Mouse (Mus musculus) forebrain, embryonic 10.5 days (tissue): Measurements from ENCODE around the gene Cchcr1. TPM values are rescaled to one million over a fixed set of nuclear protein-coding genes. Genes with fewer than 3 reads are reported as not detected.

ENCODE experiments used
- DNase-seq: peaks from one replicate; pipeline ENCODE4 v3.0.0-alpha.2; 2017; ENCODE audit warnings: low spot score; ENCODE audit errors: extremely low spot score
- H3K27ac ChIP-seq: fragments of 300-500 bp; sonication (generic); 2 replicates; pipeline ENCODE4 v1.5.1; 2016; ENCODE audit warnings: mild to moderate bottlenecking
- H3K27me3 ChIP-seq: fragments of 300-500 bp; sonication (generic); 2 replicates; pipeline ENCODE4 v1.6.1; 2016; ENCODE audit warnings: mild to moderate bottlenecking; ENCODE audit not compliant: poor library complexity, severe bottlenecking
- H3K36me3 ChIP-seq: fragments of 300-500 bp; sonication (generic); replicated peaks from 2 replicates; pipeline ENCODE4 v1.6.1; 2016; ENCODE audit warnings: mild to moderate bottlenecking, moderate library complexity
- H3K4me1 ChIP-seq: fragments of 300-500 bp; sonication (generic); 2 replicates; pipeline ENCODE4 v1.6.1; 2016
- H3K4me3 ChIP-seq: fragments of 300-500 bp; sonication (generic); 2 replicates; pipeline ENCODE4 v1.5.1; 2016; ENCODE audit warnings: mild to moderate bottlenecking, moderate library complexity
- H3K9me3 ChIP-seq: fragments of 300-500 bp; sonication (generic); 2 replicates; pipeline ENCODE4 v1.6.1; 2016; ENCODE audit warnings: mild to moderate bottlenecking, moderate library complexity
- WGBS: fragments of 180-500 bp; shearing (Covaris S2); methylation state at CpG from one replicate; pipeline ENCODE4 v1.1.7; 2016; 5-methylcytosine and 5-hydroxymethylcytosine counted together
- polyA plus RNA-seq: library from polyadenylated mRNA; unstranded; fragments of >200 nt; fragmentation: Nextera tagmentation; extraction: Ambion mirVana; gene quantifications from 2 replicates; pipeline ENCODE4 v1.2.1, GENCODE M21; 2016

The Cchcr1 gene
- polyA plus RNA-seq, 1 experiment from 2014 or later, result 21.6 TPM

DNA sequence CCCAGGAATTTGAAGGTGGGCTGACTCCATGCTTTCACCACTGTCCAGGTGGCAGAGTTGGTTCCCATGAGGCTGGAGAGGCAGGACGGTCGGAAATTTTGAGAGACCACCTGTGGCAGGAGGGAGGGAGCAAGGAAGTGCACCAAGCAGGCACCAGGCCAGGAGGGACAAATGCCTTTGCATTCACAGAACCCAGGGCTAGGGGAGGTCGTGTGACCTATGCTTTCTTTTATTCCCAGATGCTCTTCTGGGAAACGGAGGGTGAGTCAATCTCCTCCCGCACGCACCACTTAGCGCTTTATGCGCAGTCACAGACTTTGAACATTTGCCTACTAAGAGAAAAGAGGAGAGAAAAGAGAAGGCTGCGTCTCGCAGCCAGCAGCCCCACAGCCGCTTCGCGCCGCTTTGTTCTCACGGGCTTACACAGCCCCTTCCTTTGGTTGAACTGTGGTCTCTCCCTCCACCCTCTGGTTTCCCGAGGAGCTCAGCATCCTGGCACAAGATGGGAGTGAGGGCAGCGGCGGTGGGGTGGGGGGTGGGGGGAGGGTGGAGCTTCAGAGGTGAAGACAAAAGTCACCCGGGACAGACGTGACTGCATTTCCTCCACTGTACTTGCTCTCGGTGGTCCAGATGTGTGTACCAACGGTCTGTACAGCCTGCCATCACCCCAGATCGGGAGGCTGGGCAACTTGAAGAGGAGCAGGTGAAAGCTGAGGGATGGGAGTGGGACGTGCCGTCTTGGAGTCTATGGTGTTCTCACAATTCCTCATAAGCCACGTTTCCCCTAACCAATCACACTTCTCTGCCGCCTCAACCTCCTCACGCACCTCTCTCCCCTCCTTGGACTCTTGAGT, 52.4 kb downstream of the Cchcr1 start:
- Histone ChIP-seq H3K9me3 (no peaks in the 10 kb centered on the region), H3K27ac (peak overlapping the region; percentile 82), H3K4me3 (peak overlapping the region; percentile 41), H3K36me3 (no peaks in the 10 kb centered on the region), H3K4me1 (peaks cover 19% of the 10 kb centered on the region), H3K27me3 (peaks cover 53% of the 10 kb centered on the region)
- DNase-seq, result peak; percentile 51
- 4% methylated on average over 28 of the region's 28 CpGs for WGBS

DNA sequence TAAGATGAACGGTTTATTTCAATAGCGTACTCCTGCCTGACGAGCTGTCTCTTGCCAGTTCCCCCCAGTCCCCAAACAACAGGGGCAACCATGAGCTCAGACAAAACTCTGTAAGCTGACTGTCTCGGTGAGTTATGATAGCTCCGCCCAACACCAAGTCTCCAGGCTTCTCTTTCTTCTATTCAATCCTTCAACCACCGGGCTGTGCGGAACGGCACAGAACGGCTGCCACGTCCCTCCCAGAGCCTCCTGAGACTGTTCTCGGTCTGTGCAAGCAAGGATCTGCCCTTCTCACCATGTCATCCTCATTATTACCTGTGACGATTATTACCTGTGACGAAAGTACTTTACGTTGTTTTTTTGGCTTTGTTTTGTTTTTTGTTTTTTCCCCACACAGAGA, 53.9 kb downstream of the Cchcr1 start:
- H3K27ac ChIP-seq, result no peak overlapping the region
- DNase-seq, result no peak
- H3K36me3 ChIP-seq, result no peaks in the 10 kb centered on the region
- no peaks in the 10 kb centered on the region for H3K9me3 ChIP-seq
- 81% methylated on average over 14 of the region's 14 CpGs for WGBS
- H3K4me3 ChIP-seq, result no peak overlapping the region
- H3K4me1 ChIP-seq, result peaks cover 19% of the 10 kb centered on the region
- peaks cover 53% of the 10 kb centered on the region for H3K27me3 ChIP-seq

DNA sequence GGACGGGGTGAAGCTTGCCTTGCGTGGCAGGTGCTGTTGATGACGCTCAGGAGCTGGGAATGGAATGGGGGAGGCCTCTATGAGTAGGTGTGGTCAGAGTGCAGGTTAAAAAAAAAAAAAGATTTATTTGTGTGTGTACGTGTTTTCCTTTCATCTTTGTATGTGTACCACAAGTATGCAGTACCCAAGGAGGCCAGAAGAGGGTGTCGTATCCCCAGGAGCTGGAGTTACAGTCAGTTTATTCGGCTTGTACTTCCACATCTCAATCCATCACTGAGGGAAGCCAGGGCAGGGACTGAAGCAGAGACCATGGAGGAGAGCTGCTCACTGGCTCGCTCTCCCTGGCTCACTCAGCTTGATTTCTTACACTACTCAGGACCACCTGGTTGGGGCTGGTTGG, 54.6 kb downstream of the Cchcr1 start:
- Histone ChIP-seq H3K27ac (no peak overlapping the region), H3K27me3 (peaks cover 55% of the 10 kb centered on the region), H3K9me3 (no peaks in the 10 kb centered on the region), H3K36me3 (no peaks in the 10 kb centered on the region), H3K4me3 (no peak overlapping the region), H3K4me1 (peaks cover 19% of the 10 kb centered on the region)
- 92% methylated on average over 7 of the region's 7 CpGs for WGBS
- DNase-seq, result no peak

DNA sequence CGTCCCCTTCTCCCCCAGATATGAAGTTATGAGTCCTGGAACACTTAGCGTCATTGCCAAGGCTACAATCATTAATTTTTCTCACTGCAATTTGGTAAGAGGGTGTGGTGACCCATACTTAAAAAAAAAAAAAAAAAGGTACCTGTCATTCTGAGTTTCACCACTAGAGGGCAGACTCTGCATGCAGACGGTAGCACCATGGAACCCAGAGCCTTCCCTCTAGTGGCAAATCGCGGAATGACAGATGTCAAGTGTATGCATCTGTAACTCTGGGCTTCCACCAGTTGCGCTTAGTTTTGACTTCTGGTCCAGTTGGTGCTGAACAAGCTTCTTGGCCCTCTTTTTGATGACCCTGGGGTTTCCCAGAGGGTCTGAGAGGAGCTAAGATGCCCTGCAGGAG, 61.3 kb downstream of the Cchcr1 start:
- Histone ChIP-seq H3K4me3 (no peak overlapping the region), H3K4me1 (no peaks in the 10 kb centered on the region), H3K9me3 (no peaks in the 10 kb centered on the region; the same call in 1 of the 2 replicates), H3K36me3 (no peaks in the 10 kb centered on the region), H3K27me3 (peaks cover 14% of the 10 kb centered on the region), H3K27ac (no peak overlapping the region)
- DNase-seq, result peak; percentile 80
- 23% methylated on average over 6 of the region's 6 CpGs for WGBS

Other genes starting within 250 kb of the Cchcr1 start
- not detected in 2 replicates for gene H2-Q1, start 196.7 kb upstream of the Cchcr1 start, polyA plus RNA-seq
- gene H2-Q2, start 174.9 kb upstream of the Cchcr1 start, polyA plus RNA-seq, result 0.26 and 0.35 TPM in 2 replicates
- gene H2-Q4, start 137.5 kb upstream of the Cchcr1 start, polyA plus RNA-seq, result 3.0 and 3.1 TPM in 2 replicates
- gene H2-Q6, start 92.2 kb upstream of the Cchcr1 start, polyA plus RNA-seq, result 2.1 and 2.5 TPM in 2 replicates
- 18.5 and 19.8 TPM in 2 replicates for gene H2-Q7, start 77.9 kb upstream of the Cchcr1 start, polyA plus RNA-seq
- 0.36 and 0.37 TPM in 2 replicates for gene H2-Q10, start 47.0 kb upstream of the Cchcr1 start, polyA plus RNA-seq
- 0.12 TPM in 1 of 2 replicates, not detected in the other for gene Pou5f1, start 11.1 kb upstream of the Cchcr1 start, polyA plus RNA-seq
- gene Tcf19, start 276 bp upstream of the Cchcr1 start, polyA plus RNA-seq, result 52.2 and 57.1 TPM in 2 replicates
- gene Psors1c2, start 16.1 kb downstream of the Cchcr1 start, polyA plus RNA-seq, result 2.2 and 2.6 TPM in 2 replicates
- gene Cdsn, start 35.0 kb downstream of the Cchcr1 start, polyA plus RNA-seq, result not detected in 2 replicates
- not detected in 2 replicates for gene 2300002M23Rik, start 50.4 kb downstream of the Cchcr1 start, polyA plus RNA-seq
- not detected in 2 replicates for gene Sfta2, start 84.4 kb downstream of the Cchcr1 start, polyA plus RNA-seq
- gene Gm9573, start 109.5 kb downstream of the Cchcr1 start, polyA plus RNA-seq, result not detected in 2 replicates
- gene Mucl3, start 126.6 kb downstream of the Cchcr1 start, polyA plus RNA-seq, result 0.12 and 0.14 TPM in 2 replicates
- gene Vars2, start 150.5 kb downstream of the Cchcr1 start, polyA plus RNA-seq, result 19.3 and 20.2 TPM in 2 replicates
- gene Gtf2h4, start 156.6 kb downstream of the Cchcr1 start, polyA plus RNA-seq, result 59.3 and 62.3 TPM in 2 replicates
- 105 and 112 TPM in 2 replicates for gene Ddr1, start 187.5 kb downstream of the Cchcr1 start, polyA plus RNA-seq